Comparison of ENCODE assay signal across 20 mouse cellular contexts in genomic region chr16:84838576-84838975, GRCm38 (mm10).
"Had no signal": no experiment of that assay in that cellular context is flagged by ENCODE, and none has a peak within 500 bp of the region (broad histone marks: within the 10 kb centered on the region; RNA-seq: fewer than 3 reads in every experiment).

No protein-coding gene starts in this region.

- H3K9ac ChIP-seq: liver, postnatal 0 days; lung, embryonic 15.5 days; midbrain, embryonic 13.5 days; midbrain, embryonic 15.5 days; neural tube, embryonic 13.5 days; neural tube, embryonic 15.5 days; stomach, embryonic 15.5 days had no signal

- DNase-seq: liver, postnatal 0 days; lung, adult 2 months; lung, postnatal 14 days; lung, postnatal 36 days; right cerebral cortex, postnatal 14 days; thymus, adult 2 months; thymus, postnatal 25 days; thymus, postnatal 4 days had no signal

- H3K9me3 ChIP-seq: lung, embryonic 15.5 days; megakaryocyte, embryonic 14.5 days; midbrain, embryonic 13.5 days; midbrain, embryonic 15.5 days; neural tube, embryonic 13.5 days; neural tube, embryonic 15.5 days; stomach, embryonic 15.5 days had no signal

- H3K27me3 ChIP-seq: lung, embryonic 15.5 days; megakaryocyte, embryonic 14.5 days; midbrain, embryonic 13.5 days; midbrain, embryonic 15.5 days; neural tube, embryonic 13.5 days; neural tube, embryonic 15.5 days; stomach, embryonic 15.5 days had no signal

- H3K4me2 ChIP-seq: lung, embryonic 15.5 days; midbrain, embryonic 11.5 days; midbrain, embryonic 13.5 days; midbrain, embryonic 15.5 days; neural tube, embryonic 13.5 days; neural tube, embryonic 15.5 days; stomach, embryonic 15.5 days had no signal

- H3K4me3 ChIP-seq: lung, embryonic 15.5 days; megakaryocyte, embryonic 14.5 days; midbrain, embryonic 13.5 days; midbrain, embryonic 15.5 days; myocyte; neural tube, embryonic 13.5 days; neural tube, embryonic 15.5 days; stomach, embryonic 15.5 days had no signal

- ATAC-seq: liver, postnatal 0 days; lung, postnatal 0 days; midbrain, embryonic 13.5 days; midbrain, embryonic 15.5 days had no signal

- H3K27ac ChIP-seq: lung, embryonic 15.5 days; macrophage; midbrain, embryonic 13.5 days; midbrain, embryonic 15.5 days; neural tube, embryonic 13.5 days; neural tube, embryonic 15.5 days; stomach, embryonic 15.5 days; stomach, postnatal 0 days had no signal
